Mouse (Mus musculus) lung, postnatal 0 days (tissue): Measurements from ENCODE around the gene Brsk2.

Experiments
- CTCF ChIP-seq: IDR thresholded peaks from 2 replicates; pipeline ENCODE4 v1.5.1; 2016; ENCODE audit warnings: antibody characterized with exemption, mild to moderate bottlenecking
- EP300 ChIP-seq: IDR thresholded peaks from 2 replicates; pipeline ENCODE4 v1.6.1; 2016; ENCODE audit warnings: antibody characterized with exemption, mild to moderate bottlenecking, control low read depth

GRCm38 (mm10) chr7:141934951-141935350, 14.6 kb upstream of the Brsk2 start:
- TF ChIP-seq CTCF: no peak
- no peak for TF ChIP-seq EP300
